Mouse (Mus musculus) induced T-regulatory cell, adult 2 months (primary cell): Measurements from ENCODE around the gene Tdgf1.

Experiments
- DNase-seq: peaks from one replicate; pipeline ENCODE4 v3.0.0-alpha.2; 2012; ENCODE audit warnings: low read depth

Gene Tdgf1

DNA sequence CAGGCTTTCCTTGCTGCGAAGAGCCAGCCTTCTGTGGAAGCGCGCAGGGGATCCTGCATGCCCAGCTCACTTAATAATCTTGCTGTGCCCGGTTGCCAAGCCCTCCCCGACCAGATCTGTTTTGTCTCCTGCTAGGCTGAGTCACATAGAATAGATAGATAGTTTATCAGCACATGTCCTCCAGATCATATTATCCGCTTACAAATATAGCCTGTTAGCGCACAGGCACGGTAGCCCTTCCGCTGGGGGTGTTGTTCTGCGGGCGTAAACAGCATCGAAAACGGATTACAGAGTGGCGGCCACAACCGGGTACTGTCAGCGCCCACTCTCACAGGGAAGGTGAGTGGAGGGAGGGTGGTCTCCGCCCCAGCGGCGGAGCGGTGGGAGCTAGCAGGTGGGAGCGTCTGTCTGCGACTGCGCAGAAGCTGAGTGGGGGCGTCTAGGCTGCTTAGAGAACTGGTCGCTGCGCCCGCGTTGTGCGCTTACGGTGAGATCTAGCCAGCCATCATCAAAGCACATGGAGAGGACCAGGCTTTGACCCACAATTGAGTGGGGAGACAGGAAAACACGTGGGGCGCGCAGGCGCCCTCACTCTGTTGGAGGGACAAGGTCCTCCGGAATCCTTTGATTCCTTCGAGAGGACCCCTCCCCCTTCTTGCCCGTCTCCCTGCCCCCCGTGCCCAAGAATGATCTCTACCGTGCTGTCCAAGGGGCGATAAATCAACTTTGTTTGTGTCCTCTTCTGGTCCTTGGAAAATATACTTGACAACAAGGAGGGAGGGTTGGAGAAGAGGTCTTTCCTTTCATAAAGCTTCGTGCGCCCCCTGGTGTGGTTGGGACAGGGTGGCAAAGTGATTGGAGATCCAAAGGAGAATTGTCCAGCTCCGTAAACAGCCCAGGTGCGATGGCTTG lies 7.8 kb upstream of the Tdgf1 start:
- DNase-seq, result peak; percentile 80

DNA sequence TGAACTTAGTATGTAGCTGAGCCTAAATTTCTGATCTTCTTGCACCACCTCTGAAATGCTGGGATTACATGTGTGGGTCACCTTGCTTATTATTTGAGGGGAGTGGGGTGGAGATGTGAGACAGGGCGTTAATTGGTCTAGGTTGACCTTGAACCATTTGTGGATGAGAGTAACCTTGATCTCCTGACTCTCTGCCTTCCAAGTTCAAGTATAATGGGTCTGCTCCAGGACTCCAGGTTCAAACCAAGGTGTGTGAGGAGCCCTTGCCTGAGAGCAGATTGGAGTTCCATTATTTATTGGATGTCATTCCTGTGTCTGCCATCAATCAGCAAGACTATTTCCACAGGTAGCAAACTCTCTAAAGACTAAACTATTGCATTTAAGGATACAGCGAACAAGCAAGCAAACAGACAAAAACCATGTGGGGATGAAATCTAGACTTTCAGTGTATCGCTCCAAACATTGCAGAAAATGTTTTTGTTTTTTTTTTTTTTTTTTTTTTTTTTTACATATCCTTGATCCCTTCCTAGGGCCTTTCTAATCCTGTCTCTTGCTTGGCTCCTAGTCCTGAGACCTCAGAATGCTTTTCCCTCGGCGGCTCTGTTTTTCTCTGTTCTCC lies 7.1 kb upstream of the Tdgf1 start:
- no peak for DNase-seq

DNA sequence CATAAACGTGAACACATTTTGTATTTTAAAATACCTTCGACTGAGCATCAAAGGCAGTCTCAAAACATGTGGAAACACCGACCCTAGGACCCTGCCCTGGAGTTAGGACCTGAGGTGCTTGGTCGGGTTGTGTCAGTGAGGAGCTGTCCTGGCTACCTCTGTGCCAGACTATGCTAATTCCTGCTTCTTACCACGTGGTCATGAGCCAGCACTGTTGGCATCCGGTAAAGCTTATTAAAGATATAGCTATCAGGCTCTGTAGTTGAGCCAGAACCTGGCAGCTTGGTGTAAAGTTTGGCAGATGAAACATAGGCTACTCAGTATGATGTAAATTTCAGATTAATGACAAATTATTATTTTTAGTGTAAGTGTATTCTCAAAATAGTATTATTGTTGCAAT lies 6.4 kb upstream of the Tdgf1 start:
- no peak for DNase-seq

DNA sequence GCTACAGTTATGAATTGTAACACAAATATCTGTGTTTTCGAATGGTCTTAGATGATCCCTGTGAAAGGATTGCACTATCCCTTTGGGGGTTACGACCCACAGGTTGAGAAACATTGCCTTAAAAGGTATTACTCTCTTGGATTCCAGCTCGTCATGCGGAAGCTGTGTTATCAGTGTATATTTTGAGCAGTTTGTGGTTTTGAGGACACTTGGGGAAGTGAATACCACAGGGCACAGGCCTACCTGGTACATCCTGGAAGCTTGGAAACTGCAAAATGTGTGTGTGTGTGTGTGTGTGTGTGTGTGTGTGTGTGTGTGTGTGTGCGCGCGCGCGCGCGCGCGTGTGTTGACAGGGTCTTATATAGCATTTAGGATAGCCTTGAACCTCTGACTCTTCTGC lies 5.9 kb upstream of the Tdgf1 start:
- DNase-seq, result no peak

DNA sequence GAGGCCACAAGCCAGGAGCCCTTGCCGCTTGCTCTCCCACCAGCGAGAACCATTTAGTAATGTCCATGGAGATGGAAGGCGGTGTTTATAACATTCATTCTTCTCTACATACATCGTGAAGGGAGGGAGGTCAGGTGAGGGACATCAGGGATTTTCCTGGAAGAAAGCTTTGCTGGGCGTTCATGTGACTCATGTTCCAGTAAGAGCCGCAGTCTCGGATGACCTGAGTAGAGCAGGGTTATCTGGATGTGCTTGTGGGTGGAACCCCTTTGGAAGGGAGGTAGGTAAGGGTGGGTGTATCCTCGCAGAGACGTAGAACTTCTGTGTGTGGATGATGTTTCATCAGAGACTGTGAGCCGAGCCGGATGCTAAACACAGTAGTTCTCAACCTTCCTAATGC lies 5.4 kb upstream of the Tdgf1 start, which contains the start of gene Lrrc2:
Gene Lrrc2 (plus strand): TSS at position 149 of the 400 bp plus-strand sequence.
- DNase-seq, result no peak

DNA sequence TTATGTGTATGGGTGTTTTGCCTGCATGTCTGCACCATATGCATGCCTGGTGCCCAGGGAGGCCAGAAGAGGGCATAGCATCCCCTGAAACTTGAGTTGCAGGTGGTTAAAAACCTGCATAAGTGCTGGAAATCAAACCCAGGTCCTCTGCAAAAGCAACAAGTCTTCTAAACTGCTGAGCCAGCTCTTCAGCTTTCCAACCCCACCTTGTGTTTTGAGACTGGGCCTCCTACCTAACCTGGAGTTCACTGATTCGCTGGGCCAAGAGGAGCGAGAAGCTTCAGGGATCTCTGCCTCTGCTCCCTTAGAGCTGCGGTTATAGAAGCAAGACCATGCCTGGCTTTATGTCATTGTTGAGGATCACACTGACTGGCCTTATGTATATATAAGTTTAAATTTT lies 4.2 kb upstream of the Tdgf1 start:
- DNase-seq, result no peak

DNA sequence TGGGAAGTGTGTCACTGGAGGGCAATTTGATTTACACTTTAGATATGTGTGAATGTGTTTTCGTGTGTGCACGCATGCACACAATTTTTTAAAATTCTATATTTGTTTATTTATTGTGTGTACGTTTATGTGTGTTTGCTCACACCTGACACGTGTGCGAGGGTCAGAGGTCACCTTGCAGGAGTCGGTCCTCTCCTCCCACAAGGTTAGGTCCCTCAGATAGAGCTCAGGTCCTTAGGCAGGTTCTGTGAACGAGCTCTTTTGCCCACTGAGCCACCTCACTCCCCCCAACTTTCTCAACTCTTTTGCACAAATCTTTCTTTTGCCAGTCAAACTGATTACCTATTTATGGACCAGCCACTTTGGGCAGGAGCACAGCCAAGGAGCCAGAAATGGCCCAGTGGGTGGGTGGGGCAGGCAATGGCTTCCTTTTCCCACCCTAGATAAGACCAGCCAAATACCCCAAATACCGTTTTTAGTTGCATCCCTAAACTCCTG lies 2.9 kb upstream of the Tdgf1 start:
- no peak for DNase-seq

DNA sequence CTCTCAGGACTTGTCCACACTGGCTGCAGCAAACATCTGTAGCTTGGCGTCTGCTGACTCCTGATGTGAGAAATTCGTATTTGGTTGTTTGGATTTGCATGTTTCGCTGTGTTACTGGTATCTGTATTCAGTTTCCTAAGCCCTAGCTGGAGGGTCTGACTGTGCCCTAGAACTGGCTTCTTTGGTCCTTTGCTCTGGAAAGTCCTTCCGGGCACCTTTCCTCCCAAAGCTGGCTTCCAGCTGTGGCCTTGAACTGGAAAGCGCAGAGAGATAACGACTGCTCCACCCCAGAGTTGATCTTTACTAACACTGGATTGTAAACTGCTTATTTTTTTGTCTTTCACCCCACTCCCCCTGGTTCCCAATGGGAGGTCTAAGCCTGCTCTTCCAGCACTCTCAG lies 1.9 kb upstream of the Tdgf1 start:
- no peak for DNase-seq

DNA sequence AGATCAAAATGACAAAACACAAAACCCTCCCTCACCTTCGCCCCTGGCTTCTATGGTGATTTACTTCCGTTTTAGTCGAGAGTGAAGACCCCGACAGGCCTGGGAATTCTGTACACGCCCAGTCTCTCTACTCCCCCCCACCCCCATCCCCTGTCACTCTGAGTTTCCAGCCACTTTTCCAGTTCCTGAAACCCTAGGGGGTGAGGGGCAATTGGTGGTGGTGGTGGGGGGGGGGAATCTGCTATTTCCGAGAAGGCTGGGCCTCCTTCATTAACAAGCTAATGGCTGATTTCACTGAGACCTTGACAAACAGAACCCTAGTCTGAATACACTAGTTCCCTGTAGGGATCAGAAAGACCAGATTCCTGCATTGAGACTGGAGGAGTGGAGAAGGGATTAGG lies 1.3 kb upstream of the Tdgf1 start:
- no peak for DNase-seq

DNA sequence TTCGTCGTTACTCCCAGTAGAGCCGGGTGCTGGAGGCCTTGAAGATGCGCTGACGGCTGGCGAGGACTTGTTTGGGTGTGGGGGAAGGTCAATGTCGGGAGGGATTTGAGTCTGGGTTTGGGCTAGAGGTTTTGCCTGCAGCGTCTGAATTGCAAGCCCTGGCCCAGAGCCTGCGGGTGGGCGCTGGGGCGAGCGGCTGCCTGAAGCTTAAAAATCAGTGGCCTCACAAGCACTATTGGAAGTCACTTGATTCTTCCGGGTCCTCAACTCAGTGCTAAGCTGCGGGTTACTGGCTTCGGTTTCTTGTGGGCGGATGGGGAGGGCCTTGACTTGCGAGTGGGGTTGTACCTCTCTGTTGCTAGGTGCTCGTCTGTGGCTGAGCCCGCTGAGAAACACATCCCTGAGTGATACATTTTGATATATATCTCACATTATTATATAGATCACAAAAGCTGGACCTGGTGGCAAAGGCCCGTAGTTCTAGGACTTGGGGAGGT lies 638 bp upstream of the Tdgf1 start:
- DNase-seq, result peak; percentile 89

DNA sequence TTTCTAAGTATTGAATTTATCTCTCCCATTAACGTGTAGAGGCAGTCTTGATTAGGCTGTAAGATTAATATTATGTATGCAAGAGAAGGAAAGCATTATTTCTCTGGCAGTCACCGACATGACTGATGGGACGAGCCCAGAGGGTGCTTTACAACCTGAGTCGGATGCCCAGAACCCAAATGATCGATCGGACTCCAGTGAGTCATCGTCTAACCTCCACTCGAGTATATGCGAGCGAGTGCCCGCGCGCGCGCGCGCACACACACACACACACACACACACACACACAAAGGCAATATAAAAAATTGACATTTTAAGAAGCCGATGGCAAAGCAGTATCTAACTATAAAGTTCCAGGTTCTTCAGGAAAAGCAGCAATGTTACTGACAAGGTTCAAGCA lies 615 bp downstream of the Tdgf1 start:
- no peak for DNase-seq

DNA sequence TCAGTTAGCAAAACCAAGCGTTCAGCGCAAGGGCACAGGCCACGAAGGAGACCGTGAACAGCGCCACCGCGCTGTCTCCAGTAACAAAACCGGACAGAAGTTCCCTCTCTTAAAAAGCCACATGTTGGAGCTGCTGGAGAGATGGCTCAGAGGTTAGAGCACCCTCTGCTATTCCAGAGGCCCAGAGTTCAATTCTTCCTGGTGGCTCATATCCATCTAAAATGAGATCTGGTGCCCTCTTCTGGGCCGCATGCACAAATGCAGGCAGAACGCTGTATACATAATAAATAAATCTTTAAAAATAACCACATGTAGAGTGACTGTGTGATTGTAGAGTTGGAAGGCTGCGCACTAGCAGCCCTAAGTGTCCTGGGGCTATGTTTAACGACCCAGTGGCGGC lies 1.7 kb downstream of the Tdgf1 start:
- DNase-seq, result peak; percentile 68

DNA sequence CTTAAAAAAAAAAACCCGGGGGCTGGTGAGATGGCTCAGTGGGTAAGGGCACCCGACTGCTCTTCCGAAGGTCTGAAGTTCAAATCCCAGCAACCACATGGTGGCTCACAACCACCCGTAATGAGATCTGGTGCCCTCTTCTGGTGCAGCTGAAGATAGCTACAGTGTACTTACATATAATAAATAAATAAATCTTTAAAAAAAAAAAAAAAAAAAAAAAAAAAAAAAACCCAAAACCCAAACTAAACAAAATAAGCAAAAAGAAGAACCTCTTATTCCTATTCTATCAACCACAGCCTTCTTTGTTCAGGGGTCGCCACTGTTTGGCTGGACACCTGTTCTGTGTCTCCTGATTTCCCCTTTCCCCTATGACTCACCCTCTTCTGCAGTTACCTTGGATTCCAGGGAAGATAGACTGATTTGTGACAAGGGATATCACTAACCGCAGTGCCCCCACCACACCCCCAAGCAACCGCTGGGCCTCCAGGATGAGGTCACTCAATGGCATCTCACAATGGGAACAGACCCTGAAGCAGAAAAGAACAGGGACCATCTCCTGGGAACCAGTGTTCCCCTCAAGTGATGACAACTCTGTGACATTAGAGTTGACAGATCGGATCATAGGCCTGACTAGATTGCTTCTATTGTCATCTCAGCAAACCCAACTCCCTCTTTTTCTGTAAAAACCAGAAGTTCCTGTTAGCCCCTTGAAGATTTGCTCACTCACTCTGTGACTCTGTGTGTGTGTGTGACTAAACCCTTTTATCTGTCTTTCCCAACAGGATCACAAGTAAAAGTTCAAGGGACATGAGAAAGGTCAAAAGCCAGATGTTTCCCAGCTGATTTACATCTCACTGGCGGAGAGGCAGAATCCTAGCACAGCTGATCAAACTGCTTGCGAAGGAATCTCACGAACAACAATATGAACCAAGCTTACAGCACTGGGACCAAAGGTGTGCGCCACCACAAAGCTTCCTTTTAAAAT lies 8.2 kb downstream of the Tdgf1 start:
- peak; percentile 36 for DNase-seq

DNA sequence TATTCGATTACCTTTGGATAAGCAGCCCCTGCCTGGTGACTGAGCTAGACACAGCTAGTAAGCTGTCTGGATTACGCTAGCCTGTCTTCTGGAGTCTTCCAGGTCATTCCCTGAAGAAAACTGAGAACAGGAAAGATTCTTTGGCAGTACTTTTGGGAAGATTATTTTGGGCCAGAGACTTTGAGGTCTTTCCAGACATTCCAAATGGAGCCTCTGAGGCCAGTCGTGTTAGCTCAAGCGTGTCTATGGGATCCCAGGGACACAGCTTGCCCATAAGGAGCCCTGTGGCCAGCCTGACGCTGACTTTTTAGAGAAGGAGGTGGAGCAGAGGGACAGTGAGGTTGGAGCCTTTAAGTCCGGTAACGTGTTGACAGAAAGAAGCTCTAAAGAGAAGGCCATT lies 10.0 kb downstream of the Tdgf1 start:
- DNase-seq, result no peak

DNA sequence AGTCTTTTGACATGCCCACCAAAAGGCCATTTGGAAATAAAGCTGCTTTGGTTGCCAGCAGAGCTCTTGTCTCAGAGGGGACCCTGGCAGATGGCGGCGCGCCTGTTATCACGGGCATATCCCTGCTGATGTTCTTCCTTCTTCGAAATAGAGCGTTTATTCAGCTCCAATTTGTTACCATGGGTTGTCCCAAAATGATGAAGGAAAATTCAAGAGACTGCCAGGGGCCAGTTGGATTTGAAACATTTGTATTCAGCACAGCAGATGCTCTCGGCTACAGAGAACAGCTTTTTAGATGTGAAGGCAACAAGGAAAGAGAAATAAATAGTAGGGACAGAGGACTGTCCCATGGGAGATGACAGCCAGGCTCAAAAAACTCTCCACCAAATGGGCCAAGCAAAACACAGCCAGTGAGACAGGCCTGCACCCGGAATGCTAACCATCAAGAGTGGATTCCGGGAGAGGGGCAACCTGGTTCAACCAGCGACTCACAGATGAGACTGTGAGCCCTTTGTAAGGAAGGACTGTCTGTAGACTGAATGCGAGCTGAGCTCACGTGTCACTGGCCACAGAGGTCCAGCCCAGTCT lies 12.0 kb downstream of the Tdgf1 start:
- DNase-seq, result no peak

DNA sequence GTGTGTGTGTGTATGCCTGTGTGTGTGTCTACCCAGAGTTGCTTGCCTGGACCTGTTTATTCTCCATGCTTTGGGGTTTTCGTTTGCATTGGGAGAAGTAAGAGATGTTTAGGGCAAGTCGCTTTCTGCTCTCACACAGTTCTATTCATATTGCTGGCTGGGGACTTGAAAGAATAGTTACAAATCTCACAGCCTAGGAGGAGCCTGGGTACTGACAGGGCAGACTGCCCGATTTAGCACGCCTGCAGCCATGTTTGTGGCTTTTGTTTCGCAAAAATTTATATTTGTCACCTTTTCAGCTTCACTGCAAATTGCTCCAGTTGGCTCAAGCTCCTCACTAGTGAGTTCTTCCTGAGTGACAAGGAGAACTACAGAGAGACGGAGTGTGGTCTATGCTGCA lies 14.4 kb downstream of the Tdgf1 start:
- DNase-seq, result no peak

DNA sequence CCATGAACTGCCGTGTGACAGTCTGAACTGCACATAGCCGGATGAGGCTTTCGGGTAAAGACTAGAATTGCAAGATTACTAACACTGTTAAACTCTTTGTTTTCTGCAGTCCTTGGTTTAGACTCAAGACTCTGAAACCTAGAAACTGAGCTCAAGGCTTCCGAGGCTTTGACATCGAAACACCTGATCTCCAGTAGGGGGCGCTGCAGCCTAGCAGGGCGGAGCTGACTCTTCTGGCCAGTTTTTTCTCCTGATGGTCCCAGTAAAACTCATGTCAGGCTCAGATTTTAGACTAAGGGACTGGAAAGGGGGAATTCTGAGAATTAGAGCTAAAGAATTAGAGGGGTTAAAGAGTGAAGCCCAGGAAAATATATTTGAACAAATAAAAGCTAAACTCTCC lies 23.2 kb downstream of the Tdgf1 start:
- peak; percentile 85 for DNase-seq

DNA sequence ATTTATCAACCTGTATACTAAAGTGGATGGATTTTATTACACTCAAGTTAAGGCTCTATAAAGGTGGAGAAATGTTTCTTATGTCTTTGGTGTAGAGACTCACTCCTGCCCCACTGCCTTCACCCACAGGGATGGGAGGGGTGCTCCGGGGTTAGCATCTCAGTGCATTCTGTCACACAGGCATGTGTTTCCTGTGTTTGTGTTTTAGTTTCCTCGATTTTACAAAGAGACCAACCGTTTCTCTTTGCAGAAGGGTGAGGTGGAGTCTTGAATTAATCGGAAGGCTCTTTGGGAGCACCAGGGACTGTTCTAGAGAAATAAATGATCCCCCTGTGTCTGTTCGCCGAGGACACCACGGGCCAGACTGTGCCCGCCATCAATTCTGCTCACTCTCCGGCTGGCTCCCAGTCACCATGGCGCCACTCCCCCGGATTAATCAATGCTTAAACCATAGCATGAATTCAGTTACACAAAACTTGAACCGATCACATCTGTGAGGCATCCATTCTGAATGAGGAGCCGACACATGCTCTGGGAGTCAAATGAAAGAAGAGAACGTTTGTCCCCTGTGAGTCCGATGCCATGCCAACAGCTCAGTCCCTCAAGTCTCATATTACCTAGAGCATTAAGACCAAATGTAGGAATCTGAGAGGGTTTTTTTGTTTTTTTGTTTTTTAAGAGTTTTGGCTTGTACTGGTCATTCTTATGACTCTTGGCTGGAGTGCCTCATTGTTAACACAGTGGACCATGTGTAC lies 25.1 kb downstream of the Tdgf1 start:
- DNase-seq, result no peak

DNA sequence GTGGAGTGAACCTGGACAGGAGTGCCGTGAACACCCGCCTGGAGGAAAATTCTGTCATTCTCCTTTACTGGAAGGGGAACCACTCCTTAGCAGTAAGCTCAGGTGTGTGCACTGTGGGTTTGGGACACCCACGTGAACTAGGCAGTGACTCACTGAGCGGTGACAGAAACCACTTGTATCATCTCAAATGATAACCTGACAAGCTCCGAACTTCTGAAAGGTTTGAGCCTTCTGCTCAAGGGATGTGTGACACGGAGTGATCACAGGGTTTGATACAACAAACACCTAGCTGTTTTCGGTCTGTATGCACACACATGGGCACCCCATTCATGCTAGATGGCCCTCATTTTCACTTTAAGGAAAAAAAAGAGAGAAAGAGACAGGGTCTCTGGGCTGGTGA lies 29.2 kb downstream of the Tdgf1 start, which contains the start of gene Fam240a:
Gene Fam240a (minus strand): TSS at position 76 of the 400 bp plus-strand sequence.
- DNase-seq, result peak; percentile 46

DNA sequence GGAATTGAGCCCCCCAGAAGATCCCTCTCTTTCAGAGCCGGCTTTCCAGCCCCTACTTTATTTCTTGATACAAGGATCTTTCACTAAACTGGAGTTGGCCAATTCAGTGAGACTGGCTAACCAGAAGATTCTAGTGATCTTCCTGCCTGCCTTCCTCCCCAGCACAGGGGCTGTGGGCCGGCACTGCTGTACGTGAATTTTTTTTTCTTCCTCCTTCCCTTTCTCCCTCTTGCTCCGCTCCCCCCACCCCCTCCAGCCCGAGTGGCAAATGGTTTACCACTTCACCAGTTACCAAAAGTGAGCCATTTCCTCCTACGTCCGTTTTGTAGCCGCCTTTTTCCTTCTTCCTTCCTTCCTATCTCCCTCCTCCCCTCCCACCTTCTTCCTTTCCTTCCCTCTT lies 30.5 kb downstream of the Tdgf1 start:
- DNase-seq, result no peak
